8 mouse cellular contexts compared by ENCODE assay signal in the genomic region with DNA sequence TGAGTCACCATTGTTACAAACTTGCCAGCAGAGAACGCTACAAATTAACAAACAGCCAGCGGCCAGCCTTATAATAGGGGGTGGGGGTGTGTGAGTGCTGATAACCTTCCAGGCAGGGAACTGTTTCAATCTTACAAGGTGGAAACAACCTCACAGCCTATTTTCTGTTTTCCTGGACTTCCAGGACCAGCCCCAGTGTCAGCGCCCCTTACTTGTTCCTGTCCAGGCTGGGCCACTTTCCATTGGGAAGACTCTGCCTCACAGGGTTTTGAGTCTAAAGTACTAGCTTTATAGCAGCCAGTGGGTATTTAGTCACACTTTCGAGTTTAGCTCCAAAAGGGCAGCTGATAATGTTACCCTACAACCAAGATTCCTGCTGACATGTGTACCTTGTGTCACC. TPM values are rescaled to one million over a fixed set of nuclear protein-coding genes. Genes with fewer than 3 reads are reported as not detected.
DNase-seq lines count a peak whose midpoint lies in the region; ATAC-seq and TF ChIP-seq lines count a peak whose summit lies in the region.

No protein-coding gene starts in this region.

- peaks cover 33% of the 10 kb centered on the region for H3K4me1 ChIP-seq in liver, adult 2 months (ENCODE audit: control insufficient read depth, insufficient read depth, low read length)
- H3K4me1 ChIP-seq in heart, embryonic 15.5 days (replicated peaks), result peaks cover 69% of the 10 kb centered on the region
- peaks cover 72% of the 10 kb centered on the region for H3K4me1 ChIP-seq in limb, embryonic 12.5 days (replicated peaks)
- H3K4me1 ChIP-seq in stomach, embryonic 14.5 days (ENCODE audit: control insufficient read depth, insufficient read depth, low read length), result peaks cover 62% of the 10 kb centered on the region

- peaks cover 27% of the 10 kb centered on the region; the same call in 1 of the 2 replicates for H3K79me2 ChIP-seq in liver, adult 2 months (ENCODE audit: control insufficient read depth, insufficient read depth, low read length)

- H3K4me2 ChIP-seq in heart, embryonic 15.5 days, result peak overlapping the region; percentile 91
- peak overlapping the region; percentile 78 for H3K4me2 ChIP-seq in limb, embryonic 12.5 days
- H3K4me2 ChIP-seq in stomach, embryonic 14.5 days (replicated peaks; ENCODE audit: low read depth, low read length), result peak overlapping the region; percentile 82

- H3K27ac ChIP-seq in liver, adult 2 months (replicated peaks; ENCODE audit: insufficient read depth, low read depth, low read length), result peak overlapping the region; percentile 78
- H3K27ac ChIP-seq in heart, embryonic 15.5 days, result peak overlapping the region; percentile 100
- H3K27ac ChIP-seq in limb, embryonic 12.5 days, result no peak overlapping the region
- no peak overlapping the region; the same call in 1 of the 2 replicates for H3K27ac ChIP-seq in stomach, embryonic 14.5 days (ENCODE audit: low read length)

- peak; percentile 84 for DNase-seq in liver, adult 2 months (ENCODE audit: extremely low read depth, low read depth, low spot score)
- DNase-seq in liver, result no peak
- no peak for DNase-seq in layer of hippocampus, adult 9-11 months
- DNase-seq in left cerebral cortex, adult 11 months (ENCODE audit: low spot score), result no peak
- DNase-seq in right cerebral cortex, adult 18-20 months, result no peak

- no peaks in the 10 kb centered on the region for H3K27me3 ChIP-seq in liver, adult 2 months (ENCODE audit: control insufficient read depth, insufficient read depth, low read length)
- no peaks in the 10 kb centered on the region for H3K27me3 ChIP-seq in heart, embryonic 15.5 days
- H3K27me3 ChIP-seq in limb, embryonic 12.5 days, result no peaks in the 10 kb centered on the region
- H3K27me3 ChIP-seq in stomach, embryonic 14.5 days (ENCODE audit: control insufficient read depth, insufficient read depth, low read length), result no peaks in the 10 kb centered on the region

- no peak overlapping the region for H3K4me3 ChIP-seq in liver, adult 2 months (ENCODE audit: insufficient read depth, low read depth, low read length)
- H3K4me3 ChIP-seq in heart, embryonic 15.5 days, result peak overlapping the region; percentile 89
- 0 out of 2 replicates have a peak overlapping the region, but pooled peaks have one; percentile 6 for H3K4me3 ChIP-seq in limb, embryonic 12.5 days (replicated peaks)
- H3K4me3 ChIP-seq in stomach, embryonic 14.5 days (ENCODE audit: low read depth, low read length), result no peak overlapping the region

- 20% methylated on average over 4 of the region's 4 CpGs for WGBS in liver, adult 2 months
- WGBS in heart, embryonic 15.5 days, result 11% methylated on average over 4 of the region's 4 CpGs
- WGBS in limb, embryonic 12.5 days, result 45% methylated on average over 4 of the region's 4 CpGs
- WGBS in stomach, embryonic 14.5 days, result 40% methylated on average over 4 of the region's 4 CpGs

- TF ChIP-seq POLR2A in liver, adult 2 months (IDR thresholded peaks at IDR 0.05; ENCODE audit: extremely low read depth, insufficient read depth, low read length), result no peak

- H3K9me3 ChIP-seq in heart, embryonic 15.5 days (replicated peaks), result no peaks in the 10 kb centered on the region
- H3K9me3 ChIP-seq in limb, embryonic 12.5 days, result no peaks in the 10 kb centered on the region
- no peaks in the 10 kb centered on the region for H3K9me3 ChIP-seq in stomach, embryonic 14.5 days (ENCODE audit: control insufficient read depth, low read depth, low read length)

- no peaks in the 10 kb centered on the region for H3K36me3 ChIP-seq in liver, adult 2 months (ENCODE audit: control insufficient read depth, insufficient read depth, low read length)
- no peaks in the 10 kb centered on the region for H3K36me3 ChIP-seq in heart, embryonic 15.5 days
- no peaks in the 10 kb centered on the region for H3K36me3 ChIP-seq in limb, embryonic 12.5 days
- no peaks in the 10 kb centered on the region for H3K36me3 ChIP-seq in stomach, embryonic 14.5 days (ENCODE audit: control insufficient read depth, insufficient read depth, low read length)

- ATAC-seq in heart, embryonic 15.5 days (replicated peaks; ENCODE audit: insufficient number of reproducible peaks, insufficient read depth, low FRiP score, low read depth), result no peak
- ATAC-seq in limb, embryonic 12.5 days (ENCODE audit: insufficient number of reproducible peaks, insufficient read depth, low FRiP score, low TSS enrichment, low read depth), result no peak
- no peak for ATAC-seq in stomach, embryonic 14.5 days (ENCODE audit: insufficient number of reproducible peaks, insufficient read depth, low FRiP score, low read depth)

- no peak overlapping the region for H3K9ac ChIP-seq in liver, adult 2 months (ENCODE audit: low read depth, low read length)
- peak overlapping the region; percentile 99 for H3K9ac ChIP-seq in heart, embryonic 15.5 days
- H3K9ac ChIP-seq in limb, embryonic 12.5 days (replicated peaks), result no peak overlapping the region
- H3K9ac ChIP-seq in stomach, embryonic 14.5 days (replicated peaks; ENCODE audit: low read depth, low read length), result no peak overlapping the region

- TF ChIP-seq CTCF in liver, adult 2 months (IDR thresholded peaks at IDR 0.05; ENCODE audit: low read depth, low read length), result no peak

RNA-seq across cellular contexts. Expression of gene Atp1a1, which starts 2.8 kb away (rescaled TPM):
- 163 and 184 TPM in 2 replicates for total RNA-seq in liver, adult 2 months (2014; rRNA removed)
- 159 and 183 TPM in 2 replicates for polyA plus RNA-seq in liver, adult 2 months (2012; rRNA removed)
- polyA plus RNA-seq in heart, embryonic 15.5 days (2015; fragmentation: Nextera tagmentation; extraction: Ambion mirVana), result 270 and 271 TPM in 2 replicates
- 57.1 and 67.6 TPM in 2 replicates for polyA plus RNA-seq in limb, embryonic 12.5 days (2016; fragmentation: Nextera tagmentation; extraction: Ambion mirVana)
- polyA plus RNA-seq in stomach, embryonic 14.5 days (2014; fragmentation: Nextera tagmentation; extraction: Ambion mirVana), result 167 and 190 TPM in 2 replicates

Comparison
In these comparisons a context has a peak if more than half of its experiments do, and no peak if none do; other contexts are left out.
1. H3K27ac ChIP-seq: peak in liver, adult 2 months (single experiment) and heart, embryonic 15.5 days (single experiment); none in limb, embryonic 12.5 days (single experiment) and stomach, embryonic 14.5 days (single experiment).
2. H3K4me3 ChIP-seq: peak in heart, embryonic 15.5 days (single experiment) and limb, embryonic 12.5 days (single experiment); none in liver, adult 2 months (single experiment) and stomach, embryonic 14.5 days (single experiment).
3. Peak in every context shown above with its lines, with median percentiles within 50 percentile points of each other: H3K4me2 ChIP-seq.